Mouse (Mus musculus) embryo, embryonic 10 days (tissue): Measurements from ENCODE around the gene Fgfr2.

Experiments used
- DNase-seq: peaks from one replicate; pipeline ENCODE4 v3.0.0-alpha.2; 2015; ENCODE audit warnings: low spot score

Fgfr2 gene

GRCm38 (mm10) chr7:130894931-130895617, 2228.1 kb downstream of the Fgfr2 start:
- DNase-seq, result no peak

GRCm38 (mm10) chr7:130892973-130893372, 2230.2 kb downstream of the Fgfr2 start:
- no peak for DNase-seq

- no peak for DNase-seq
These were observed 2232.3 kb downstream of the Fgfr2 start for GRCm38 (mm10) chr7:130890871-130891270.

- no peak for DNase-seq
These were observed 2235.2 kb downstream of the Fgfr2 start for GRCm38 (mm10) chr7:130887946-130888345.

- DNase-seq, result no peak
These were observed 2236.9 kb downstream of the Fgfr2 start for GRCm38 (mm10) chr7:130886246-130886645.

- no peak for DNase-seq
These were observed 2239.0 kb downstream of the Fgfr2 start for GRCm38 (mm10) chr7:130884161-130884560.

- no peak for DNase-seq
These were observed 2255.9 kb downstream of the Fgfr2 start for GRCm38 (mm10) chr7:130867256-130867655.

GRCm38 (mm10) chr7:130866640-130867039, 2256.5 kb downstream of the Fgfr2 start:
- DNase-seq, result no peak

GRCm38 (mm10) chr7:130865613-130866591, 2257.2 kb downstream of the Fgfr2 start, which contains the start of gene Plekha1:
TSS of gene Plekha1 (plus strand) at chr7:130865756.
- DNase-seq, result peak; percentile 96

- DNase-seq, result no peak
These were observed 2258.4 kb downstream of the Fgfr2 start for GRCm38 (mm10) chr7:130864711-130865110.

- DNase-seq, result no peak
These were observed 2260.6 kb downstream of the Fgfr2 start for GRCm38 (mm10) chr7:130862501-130862900.

- no peak for DNase-seq
These were observed 2262.4 kb downstream of the Fgfr2 start for GRCm38 (mm10) chr7:130860721-130861142.

- no peak for DNase-seq
These were observed 2263.2 kb downstream of the Fgfr2 start for GRCm38 (mm10) chr7:130859926-130860325.

- no peak for DNase-seq
These were observed 2265.2 kb downstream of the Fgfr2 start for GRCm38 (mm10) chr7:130857973-130858372.

GRCm38 (mm10) chr7:130855681-130856080, 2267.5 kb downstream of the Fgfr2 start:
- DNase-seq, result no peak

GRCm38 (mm10) chr7:130854684-130855292, 2268.4 kb downstream of the Fgfr2 start:
- no peak for DNase-seq

GRCm38 (mm10) chr7:130847164-130847718, 2275.9 kb downstream of the Fgfr2 start:
- no peak for DNase-seq

GRCm38 (mm10) chr7:130839380-130840100, 2283.6 kb downstream of the Fgfr2 start:
- no peak for DNase-seq

- DNase-seq, result no peak
These were observed 2284.5 kb downstream of the Fgfr2 start for GRCm38 (mm10) chr7:130838658-130839025.

GRCm38 (mm10) chr7:130837941-130838657, 2285.1 kb downstream of the Fgfr2 start:
- DNase-seq, result peak; percentile 82

GRCm38 (mm10) chr7:130836066-130836465, 2287.1 kb downstream of the Fgfr2 start:
- no peak for DNase-seq
